Mouse (Mus musculus): Measurements from ENCODE around the gene Negr1. TPM values are rescaled to one million over a fixed set of nuclear protein-coding genes. Genes with fewer than 3 reads are reported as not detected.
"Not testable (repeated sequence)": the region's sequence is repeated elsewhere in the genome, so short reads cannot be mapped to it uniquely, and the experiment has no call there.

The Negr1 gene
- total and polyA plus RNA-seq, 2 experiments from 2014 or later: 51.2 to 97.4 TPM

DNA sequence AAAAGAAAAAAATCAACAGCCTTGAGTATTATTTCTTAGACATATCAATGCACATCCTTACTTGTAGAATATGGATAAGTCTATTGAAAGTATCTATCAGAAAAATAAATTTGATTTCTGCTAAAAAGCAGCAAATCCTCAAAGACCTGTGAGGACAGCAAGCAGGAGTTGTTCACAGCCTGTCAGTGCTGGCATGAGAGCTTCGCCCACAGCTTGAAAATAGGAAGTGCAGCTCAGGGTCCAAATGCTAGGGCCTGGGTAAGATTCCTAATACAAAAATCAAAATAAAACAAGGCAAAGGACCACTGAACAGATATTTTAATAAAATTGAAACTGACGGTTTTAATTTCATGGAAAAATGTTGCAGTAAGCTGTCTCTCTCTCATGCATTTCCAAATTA lies 483.0 kb downstream of the Negr1 start:
- Histone ChIP-seq H3K9ac (replicated peaks; ENCODE audit: low read length) (no peak overlapping the region), H3K27me3 (ENCODE audit: insufficient read depth, low read length) (no peaks in the 10 kb centered on the region), H3K4me1 (ENCODE audit: insufficient read depth, low read length) (no peaks in the 10 kb centered on the region), H3K27ac (no peak overlapping the region), H3K9me3 (ENCODE audit: low read length) (no peaks in the 10 kb centered on the region), H3K4me3 (ENCODE audit: low read length) (no peak overlapping the region), H3K36me3 (ENCODE audit: insufficient read depth, low read length) (no peaks in the 10 kb centered on the region), H3K4me2 (ENCODE audit: low read depth, low read length) (no peak overlapping the region)
- ATAC-seq: no peak
- no peak for TF ChIP-seq CTCF (IDR thresholded peaks at IDR 0.05; ENCODE audit: low read depth)
- WGBS: 84% methylated on average over 2 of the region's 2 CpGs
- no peak for DNase-seq (ENCODE audit: low spot score)

DNA sequence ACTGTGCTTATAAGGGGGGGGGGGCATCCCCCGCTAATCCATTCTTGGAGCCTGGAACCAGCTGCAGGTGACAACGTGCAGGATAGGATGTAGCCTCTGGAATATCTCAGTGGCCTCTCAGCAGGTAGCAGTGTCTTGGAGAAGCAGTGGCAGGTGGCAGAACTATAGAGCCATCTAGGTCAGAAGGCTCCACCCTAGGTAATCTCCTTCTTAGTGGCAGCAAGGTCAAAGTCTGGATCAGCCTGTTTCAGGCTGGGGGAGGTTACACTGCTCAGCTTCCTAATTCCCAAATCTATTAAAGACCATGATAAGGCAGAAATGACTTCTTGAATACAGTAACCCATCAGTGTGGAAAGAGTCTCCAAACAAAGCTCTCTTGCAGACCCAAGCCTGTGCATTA lies 502.8 kb downstream of the Negr1 start:
- not testable (repeated sequence) for H3K36me3 ChIP-seq (ENCODE audit: insufficient read depth, low read length); H3K4me2 ChIP-seq (ENCODE audit: low read depth, low read length); H3K9me3 ChIP-seq (ENCODE audit: low read length); DNase-seq (ENCODE audit: low spot score); ATAC-seq; H3K4me3 ChIP-seq (ENCODE audit: low read length); H3K9ac ChIP-seq (replicated peaks; ENCODE audit: low read length); H3K27me3 ChIP-seq (ENCODE audit: insufficient read depth, low read length); H3K4me1 ChIP-seq (ENCODE audit: insufficient read depth, low read length); H3K27ac ChIP-seq
- WGBS: 69% methylated on average over 2 of the region's 2 CpGs

DNA sequence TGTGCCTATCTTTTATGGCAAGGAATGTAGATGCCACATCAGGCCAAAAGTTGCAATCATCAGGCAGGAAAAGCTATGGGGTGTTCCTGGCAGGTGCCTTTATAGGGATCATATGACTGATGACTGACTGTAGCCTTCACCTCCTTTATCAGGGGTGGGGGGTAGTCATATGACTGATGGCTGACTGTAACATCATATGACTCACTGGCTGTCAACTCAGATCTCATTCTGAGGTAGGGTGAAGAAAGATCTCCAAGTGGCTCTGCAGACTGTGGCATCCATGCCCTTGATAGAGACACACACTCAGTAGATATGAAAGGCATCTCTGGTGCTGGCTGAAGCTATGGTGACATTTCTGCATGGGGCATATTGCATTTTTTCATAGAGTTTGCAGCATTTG lies 504.7 kb downstream of the Negr1 start:
- H3K27me3 ChIP-seq (ENCODE audit: insufficient read depth, low read length): no peaks in the 10 kb centered on the region
- no peak overlapping the region for H3K4me3 ChIP-seq (ENCODE audit: low read length)
- H3K9ac ChIP-seq (replicated peaks; ENCODE audit: low read length): no peak overlapping the region
- TF ChIP-seq CTCF (IDR thresholded peaks at IDR 0.05; ENCODE audit: low read depth): no peak
- H3K9me3 ChIP-seq (ENCODE audit: low read length): no peaks in the 10 kb centered on the region
- no peak for ATAC-seq
- H3K4me1 ChIP-seq (ENCODE audit: insufficient read depth, low read length): no peaks in the 10 kb centered on the region
- DNase-seq (ENCODE audit: low spot score): no peak
- no peaks in the 10 kb centered on the region for H3K36me3 ChIP-seq (ENCODE audit: insufficient read depth, low read length)
- H3K4me2 ChIP-seq (ENCODE audit: low read depth, low read length): no peak overlapping the region
- no peak overlapping the region for H3K27ac ChIP-seq

DNA sequence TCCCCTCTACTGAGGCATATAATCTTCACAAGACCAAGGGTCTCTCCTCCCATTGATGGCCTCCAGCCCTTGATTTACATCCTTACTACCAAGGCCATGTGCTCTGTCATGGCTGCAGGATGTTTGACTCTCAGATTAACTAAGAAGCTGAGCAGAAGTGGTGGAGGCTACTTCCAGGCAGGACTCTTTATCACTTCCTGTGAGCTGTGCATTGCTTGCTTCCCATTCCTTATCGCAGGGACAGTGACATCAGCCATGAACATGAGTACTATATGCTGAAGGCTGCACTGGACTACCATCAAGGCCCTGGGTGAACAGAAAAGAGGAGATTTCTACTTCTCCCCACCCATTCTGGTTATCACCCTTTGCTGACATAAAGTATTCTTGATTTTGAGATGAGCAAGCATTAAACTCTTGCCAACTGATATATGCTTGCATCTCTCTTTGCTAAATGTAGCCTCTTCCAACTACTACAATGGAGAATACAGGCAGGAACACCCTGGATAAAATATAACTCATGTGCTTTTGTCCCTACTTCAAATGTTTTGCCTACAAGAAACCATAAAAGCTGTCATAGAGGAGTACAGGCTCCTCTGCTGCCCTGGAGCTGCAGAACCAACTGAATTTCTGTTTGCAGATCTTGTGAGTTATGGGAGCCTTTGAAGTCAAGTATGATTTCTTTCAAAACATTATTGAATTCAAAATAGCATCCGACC lies 517.8 kb downstream of the Negr1 start:
- no peaks in the 10 kb centered on the region for H3K4me1 ChIP-seq (ENCODE audit: insufficient read depth, low read length)
- no peak overlapping the region for H3K4me2 ChIP-seq (ENCODE audit: low read depth, low read length)
- no peaks in the 10 kb centered on the region for H3K36me3 ChIP-seq (ENCODE audit: insufficient read depth, low read length)
- no peak overlapping the region for H3K9ac ChIP-seq (replicated peaks; ENCODE audit: low read length)
- 86% methylated on average over 2 of the region's 2 CpGs for WGBS
- no peaks in the 10 kb centered on the region for H3K9me3 ChIP-seq (ENCODE audit: low read length)
- H3K27ac ChIP-seq: no peak overlapping the region
- TF ChIP-seq CTCF (IDR thresholded peaks at IDR 0.05; ENCODE audit: low read depth): no peak
- no peaks in the 10 kb centered on the region for H3K27me3 ChIP-seq (ENCODE audit: insufficient read depth, low read length)
- ATAC-seq (no peak), DNase-seq (ENCODE audit: low spot score) (no peak)
- H3K4me3 ChIP-seq (ENCODE audit: low read length): no peak overlapping the region

DNA sequence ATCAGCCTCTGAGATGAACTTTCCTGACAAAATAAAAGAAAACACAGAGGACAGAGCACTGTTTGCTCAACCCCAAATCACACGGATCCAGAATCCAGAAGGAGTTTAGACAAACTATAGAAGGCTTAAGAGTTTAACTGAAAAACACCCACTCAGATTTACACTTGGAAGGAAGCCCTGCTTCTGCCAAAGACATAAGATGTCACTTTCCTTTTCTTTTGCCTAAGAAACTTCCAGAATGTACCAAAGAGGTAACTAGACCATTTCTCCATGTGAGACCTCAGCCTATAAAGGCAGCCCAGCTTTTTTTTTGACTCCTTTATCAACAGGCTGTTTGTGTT lies 518.3 kb downstream of the Negr1 start:
- TF ChIP-seq CTCF (IDR thresholded peaks at IDR 0.05; ENCODE audit: low read depth): no peak
- H3K4me3 ChIP-seq (ENCODE audit: low read length): no peak overlapping the region
- no peaks in the 10 kb centered on the region for H3K27me3 ChIP-seq (ENCODE audit: insufficient read depth, low read length)
- H3K4me1 ChIP-seq (ENCODE audit: insufficient read depth, low read length): no peaks in the 10 kb centered on the region
- no peak overlapping the region for H3K27ac ChIP-seq
- DNase-seq (ENCODE audit: low spot score) (no peak), ATAC-seq (no peak)
- WGBS: 68% methylated on average over 1 of the region's 1 CpGs
- H3K9me3 ChIP-seq (ENCODE audit: low read length): no peaks in the 10 kb centered on the region
- H3K36me3 ChIP-seq (ENCODE audit: insufficient read depth, low read length): no peaks in the 10 kb centered on the region
- H3K4me2 ChIP-seq (ENCODE audit: low read depth, low read length): no peak overlapping the region
- no peak overlapping the region for H3K9ac ChIP-seq (replicated peaks; ENCODE audit: low read length)

DNA sequence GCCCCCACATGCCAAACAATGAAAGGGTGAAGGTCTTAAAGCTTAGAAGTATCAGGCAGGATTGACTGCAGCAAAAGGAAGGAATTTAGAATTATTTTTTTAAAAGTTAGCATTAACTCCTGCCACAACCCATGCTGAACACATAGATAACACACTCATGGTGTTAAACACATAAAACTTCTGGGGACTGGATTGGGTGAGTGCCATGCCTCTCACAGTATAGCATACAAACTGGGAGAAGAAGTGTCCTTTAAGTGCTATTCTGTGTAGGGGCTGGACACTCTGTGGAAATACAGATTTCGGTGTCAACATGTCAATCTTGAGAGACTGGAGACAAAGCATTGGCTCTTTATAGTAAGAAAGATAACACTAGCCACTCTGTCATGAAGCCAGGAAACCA lies 519.0 kb downstream of the Negr1 start:
- 98% methylated on average over 1 of the region's 1 CpGs for WGBS
- Histone ChIP-seq H3K4me2 (ENCODE audit: low read depth, low read length) (no peak overlapping the region), H3K27me3 (ENCODE audit: insufficient read depth, low read length) (no peaks in the 10 kb centered on the region), H3K4me3 (ENCODE audit: low read length) (no peak overlapping the region), H3K9ac (replicated peaks; ENCODE audit: low read length) (no peak overlapping the region), H3K36me3 (ENCODE audit: insufficient read depth, low read length) (no peaks in the 10 kb centered on the region), H3K27ac (no peak overlapping the region), H3K4me1 (ENCODE audit: insufficient read depth, low read length) (no peaks in the 10 kb centered on the region), H3K9me3 (ENCODE audit: low read length) (no peaks in the 10 kb centered on the region)
- ATAC-seq (no peak), DNase-seq (ENCODE audit: low spot score) (no peak)
- no peak for TF ChIP-seq CTCF (IDR thresholded peaks at IDR 0.05; ENCODE audit: low read depth)

DNA sequence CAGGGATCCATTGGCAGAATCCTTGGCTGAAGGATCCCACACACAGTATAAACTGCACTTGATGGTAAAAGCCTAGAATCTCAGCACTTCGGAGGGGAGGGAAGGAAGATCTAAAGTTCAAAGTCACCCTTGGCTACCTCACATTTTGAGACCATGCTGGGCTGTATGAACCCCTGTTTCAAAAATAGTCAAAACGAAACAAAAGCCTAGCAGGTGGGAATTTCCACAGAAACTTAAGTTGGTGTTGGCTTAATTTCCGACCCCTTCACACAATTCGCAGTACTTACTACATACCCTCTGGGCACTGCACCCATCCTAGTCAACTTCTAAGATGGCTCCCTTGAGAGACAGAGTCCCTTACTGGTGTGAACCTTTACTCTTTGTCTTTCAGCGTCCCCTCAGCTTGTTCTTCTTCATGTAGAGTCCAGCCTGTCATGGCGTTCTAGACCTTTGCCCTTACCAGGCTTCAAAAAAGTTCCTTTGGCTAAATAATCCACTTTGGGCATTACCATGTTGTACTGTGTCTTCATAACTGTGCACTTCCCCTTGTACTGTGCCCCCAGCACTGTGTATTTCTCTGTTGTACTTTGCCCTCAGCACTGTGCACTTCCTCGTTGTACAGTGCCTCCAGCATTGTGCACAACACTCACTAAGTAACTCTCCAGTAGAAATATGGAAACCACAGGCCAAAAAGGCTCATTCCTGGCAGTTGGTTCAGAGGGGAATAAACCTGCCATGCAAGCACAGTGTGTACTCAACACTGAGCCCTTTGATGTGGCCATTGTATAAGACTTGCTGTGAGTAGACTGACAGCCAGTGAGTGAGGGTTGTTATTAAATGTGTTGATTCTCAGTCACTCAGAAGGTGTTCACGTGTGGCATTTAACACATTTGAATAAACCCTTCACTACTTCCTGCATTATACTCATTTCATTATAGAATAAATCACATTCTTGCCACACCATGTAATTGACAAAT lies 521.5 kb downstream of the Negr1 start:
- TF ChIP-seq CTCF (IDR thresholded peaks at IDR 0.05; ENCODE audit: low read depth): no peak
- WGBS: 71% methylated on average over 8 of the region's 8 CpGs
- ATAC-seq (no peak), DNase-seq (ENCODE audit: low spot score) (no peak)
- no peak overlapping the region for H3K9ac ChIP-seq (replicated peaks; ENCODE audit: low read length)
- H3K4me1 ChIP-seq (ENCODE audit: insufficient read depth, low read length): no peaks in the 10 kb centered on the region
- no peaks in the 10 kb centered on the region for H3K27me3 ChIP-seq (ENCODE audit: insufficient read depth, low read length)
- H3K36me3 ChIP-seq (ENCODE audit: insufficient read depth, low read length): no peaks in the 10 kb centered on the region
- H3K4me3 ChIP-seq (ENCODE audit: low read length): no peak overlapping the region
- H3K4me2 ChIP-seq (ENCODE audit: low read depth, low read length): no peak overlapping the region
- no peaks in the 10 kb centered on the region for H3K9me3 ChIP-seq (ENCODE audit: low read length)
- H3K27ac ChIP-seq: no peak overlapping the region
